Mouse (Mus musculus) gastrocnemius, postnatal 14 days (tissue): ENCODE results near the gene Lrp10. TPM values are rescaled to one million over a fixed set of nuclear protein-coding genes. Genes with fewer than 3 reads are reported as not detected.

Source experiments
- DNase-seq: peaks from one replicate; pipeline ENCODE4 v3.0.0; 2021; ENCODE audit warnings: mixed read lengths
- intact Hi-C: fragments of 180-260 bp; cut with DNase I; formaldehyde crosslinking; loops from one replicate; pipeline ENCODE4 v1.15.1; 2025; ENCODE audit warnings: low total_unique reads
- long read RNA-seq, 2 experiments: library from polyadenylated mRNA; stranded (forward); transcript quantifications; one replicate each; pipeline ENCODE4 v2.0.0; 2021
- total RNA-seq, 2 experiments: library from RNA; stranded (reverse); gene quantifications; 2 replicates each; pipeline ENCODE4 v1.2.3; 2021

Lrp10 gene
- total RNA-seq, result 10 to 100 TPM; 33.5 to 37.2 TPM
- long read RNA-seq, experiment 1, full-length matches to known transcripts, result 65 of 81 reads
- long read RNA-seq, experiment 1, partial matches to known transcripts, result 12 of 81 reads
- long read RNA-seq, experiment 1, other reads (novel, unspliced or antisense), result 4 of 81 reads
- long read RNA-seq, experiment 2, full-length matches to known transcripts, result 81 of 94 reads
- long read RNA-seq, experiment 2, partial matches to known transcripts, result 7 of 94 reads
- long read RNA-seq, experiment 2, other reads (novel, unspliced or antisense), result 6 of 94 reads

DNA sequence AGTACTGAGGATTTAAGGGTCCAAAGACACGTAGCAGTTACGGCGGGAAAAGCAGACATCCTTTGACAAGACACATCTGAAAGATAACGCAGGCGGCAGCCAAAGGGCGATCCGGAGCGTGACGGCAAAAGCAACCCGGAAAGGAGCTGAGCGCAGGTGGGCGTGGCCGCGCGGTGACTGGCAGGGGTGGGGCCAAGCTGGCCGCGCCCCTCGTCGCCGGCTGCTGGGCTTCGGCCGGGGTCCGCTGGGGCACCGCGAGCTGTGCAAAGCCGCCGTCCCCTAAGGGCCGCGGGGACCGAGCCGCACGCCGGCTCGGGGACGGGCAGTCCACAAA is at the start of gene Lrp10:
Gene Lrp10, plus strand, starts transcription at position 179 of the 334 bp plus-strand sequence.
- intact Hi-C loops, result no loop called here
- peak; percentile 90 for DNase-seq

DNA sequence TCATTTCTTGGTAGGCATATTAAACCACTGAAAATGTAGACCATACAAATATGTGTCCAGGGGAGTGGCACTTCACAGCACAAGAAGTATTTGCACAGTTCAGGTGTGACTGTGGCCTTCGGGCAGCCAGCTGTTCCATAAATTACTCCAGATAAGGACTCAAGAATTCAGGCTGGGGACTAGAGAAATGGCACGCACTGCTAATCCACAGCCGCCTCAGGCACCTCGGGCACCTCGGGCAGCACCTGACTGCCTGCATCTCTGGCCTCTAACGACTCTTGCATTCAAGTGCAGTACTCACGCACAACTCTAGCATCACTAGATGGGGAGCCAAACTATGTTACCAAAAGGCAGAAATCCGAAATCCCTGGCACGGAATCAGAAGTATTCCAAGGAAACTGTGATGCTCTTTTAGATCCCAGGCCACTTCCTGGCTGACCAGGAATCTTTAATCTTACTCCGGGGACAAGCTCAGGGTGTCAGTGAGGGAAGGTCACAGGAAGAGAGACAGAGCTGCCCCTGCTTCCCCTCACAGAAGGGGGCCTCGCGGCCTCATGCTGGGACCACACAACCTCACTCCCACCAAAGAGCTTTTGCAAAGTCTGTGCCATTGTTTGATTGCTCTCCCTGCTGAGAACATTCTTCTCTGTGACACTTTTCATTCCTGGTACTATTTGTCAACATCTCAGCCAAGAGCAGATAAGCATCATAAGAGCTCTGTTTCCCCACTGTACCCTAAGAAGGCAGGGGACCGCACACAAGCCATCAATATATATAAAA is 48.5 kb upstream of the Lrp10 start:
- intact Hi-C loops, result no loop called here
- DNase-seq, result no peak

DNA sequence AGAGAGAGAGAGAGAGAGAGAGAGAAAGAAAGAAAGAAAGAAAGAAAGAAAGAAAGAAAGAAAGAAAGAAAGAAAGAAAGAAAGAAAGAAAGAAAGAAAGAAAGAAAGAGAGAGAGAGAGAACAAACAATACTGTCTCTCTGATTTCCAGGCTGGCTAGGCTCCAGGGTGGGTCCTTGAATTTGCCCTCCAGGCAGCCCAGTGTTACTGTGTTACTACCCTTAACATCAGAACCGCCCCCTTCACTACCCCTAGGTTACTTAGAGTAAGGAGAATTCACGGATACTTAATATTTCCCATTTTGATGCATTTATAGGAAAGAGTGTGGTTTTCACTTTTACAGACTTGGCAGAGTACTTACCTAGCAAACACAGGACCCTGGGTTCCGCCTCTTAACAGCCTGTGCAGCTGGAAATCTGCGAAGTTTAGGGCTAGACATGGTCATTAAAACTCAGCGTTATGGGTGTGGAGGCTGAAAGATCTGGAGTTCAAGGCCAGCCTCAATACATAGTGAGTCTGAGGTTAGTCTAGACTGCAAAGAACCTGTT is 47.6 kb upstream of the Lrp10 start:
- DNase-seq, result no peak
- intact Hi-C loops, result no loop called here

DNA sequence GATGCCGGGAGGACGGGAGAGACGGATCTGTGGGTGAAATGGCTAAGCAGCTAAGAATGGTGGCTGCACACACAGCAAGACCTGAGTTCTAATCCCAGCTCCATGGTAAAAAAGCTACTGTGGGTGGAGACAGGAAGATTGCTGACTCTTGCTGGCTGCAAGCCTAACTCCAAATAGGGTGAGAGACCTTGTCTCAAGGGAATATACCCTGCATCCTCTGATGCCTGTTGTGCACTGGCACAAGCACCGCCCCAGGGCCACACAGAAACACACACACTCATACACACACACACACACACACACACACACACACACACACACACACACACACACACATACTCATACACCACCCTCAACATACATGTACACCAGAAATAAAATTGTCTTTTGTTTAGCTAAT is 47.1 kb upstream of the Lrp10 start:
- intact Hi-C loops, result no loop called here

DNA sequence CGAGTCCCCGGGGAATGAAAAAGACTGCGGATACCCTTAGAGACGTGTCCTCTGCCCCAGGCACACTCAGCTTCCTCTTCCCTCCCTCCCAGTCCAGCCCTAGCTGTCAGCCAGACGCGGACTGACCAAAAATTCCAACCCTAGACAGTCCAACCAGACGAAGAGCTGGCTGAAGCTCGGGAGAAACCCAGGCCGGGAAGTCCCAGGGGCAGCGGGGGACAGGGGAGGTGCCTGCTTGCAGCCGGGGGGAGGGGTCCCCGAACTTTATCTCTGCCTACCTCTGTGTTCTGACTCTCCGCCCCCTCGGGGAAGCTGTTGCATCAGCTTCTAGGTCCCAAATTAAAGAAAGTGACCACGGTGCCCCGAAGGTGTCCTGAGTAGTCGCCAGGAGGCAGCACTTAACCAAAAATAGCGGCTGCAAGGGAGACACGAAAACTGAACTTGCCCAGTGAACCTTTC is 46.3 kb upstream of the Lrp10 start, which contains the start of gene Slc7a7:
Gene Slc7a7, minus strand, starts transcription at position 158 of the 459 bp plus-strand sequence.
- DNase-seq, result peak; percentile 32
- intact Hi-C loops, result no loop called here

More for the DNA sequence above, 47.1 kb upstream of the Lrp10 start:
- no peak for DNase-seq

DNA sequence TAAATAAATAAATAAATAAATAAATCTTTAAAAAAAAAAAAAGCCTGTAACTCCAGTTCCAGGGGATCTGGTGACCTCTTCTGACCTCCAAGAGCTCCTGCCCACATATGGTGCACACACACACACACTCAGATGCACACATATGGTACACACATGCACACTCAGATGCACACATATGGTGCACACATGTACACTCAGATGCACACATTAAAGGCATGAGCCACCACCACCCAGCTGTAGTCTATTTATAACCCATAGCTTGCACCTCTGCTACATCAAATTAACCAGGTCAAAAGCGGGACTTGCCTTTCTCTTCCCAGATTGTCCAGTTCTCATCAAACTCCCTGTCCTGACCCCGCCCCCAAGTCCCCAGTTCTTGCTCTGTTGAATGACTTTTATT is 42.9 kb upstream of the Lrp10 start:
- no peak for DNase-seq
- intact Hi-C loops, result no loop called here

DNA sequence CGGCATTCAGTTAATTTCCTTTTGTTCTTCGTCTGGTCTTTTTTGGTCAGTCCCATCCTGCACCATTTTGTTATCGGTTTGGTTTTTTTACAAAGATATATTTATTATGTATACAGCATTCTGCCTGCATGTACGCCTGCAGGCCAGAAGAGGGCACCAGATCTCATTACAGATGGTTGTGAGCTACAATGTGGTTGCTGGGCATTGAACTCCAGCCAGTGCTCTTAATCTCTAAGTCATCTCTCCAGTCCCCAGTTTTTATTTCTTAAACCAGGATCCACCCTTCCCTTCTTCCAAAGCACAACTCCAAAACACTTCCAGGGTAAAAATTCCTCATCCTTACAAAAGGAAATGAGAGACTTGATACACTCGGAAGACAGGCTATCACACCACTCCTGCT is 40.5 kb upstream of the Lrp10 start:
- intact Hi-C loops, result no loop called here
- DNase-seq, result no peak

DNA sequence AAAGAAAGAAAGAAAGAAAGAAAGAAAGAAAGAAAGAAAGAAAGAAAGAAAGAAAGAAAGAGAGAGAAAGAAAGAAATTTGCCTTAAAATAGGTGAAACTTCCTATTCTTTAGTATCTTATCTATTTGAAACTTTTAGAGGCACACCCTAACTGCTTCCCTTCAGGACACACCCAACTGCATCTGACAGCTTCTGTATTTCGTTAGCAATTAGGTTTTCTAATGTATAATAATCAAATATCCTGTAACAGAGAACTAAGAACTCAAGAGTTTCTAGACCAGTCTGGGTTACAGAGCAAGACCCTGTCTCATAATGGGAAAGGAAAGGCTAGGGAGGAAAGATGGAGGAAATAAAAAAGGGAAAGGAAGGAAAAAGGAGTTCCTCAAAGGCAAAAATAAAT is 39.3 kb upstream of the Lrp10 start:
- intact Hi-C loops, result no loop called here
- no peak for DNase-seq

DNA sequence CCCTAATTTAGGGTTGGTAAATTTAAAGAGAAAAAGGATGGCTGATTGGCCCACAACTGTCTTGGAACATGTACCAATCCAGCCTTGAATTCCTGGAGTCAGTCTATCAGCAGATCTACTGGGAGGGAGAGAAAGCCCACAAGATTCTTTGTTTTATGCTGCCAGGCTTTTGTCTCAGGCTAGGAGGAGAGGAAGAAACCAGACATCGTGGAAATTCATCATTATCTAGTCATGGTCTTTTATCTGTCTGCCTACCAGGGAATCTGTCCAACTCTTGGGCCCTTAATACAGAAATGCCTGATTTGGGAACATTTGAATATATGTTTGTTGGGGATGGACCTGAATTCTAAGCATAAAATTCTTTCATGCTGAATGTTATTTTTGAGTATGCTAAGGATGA is 38.4 kb upstream of the Lrp10 start:
- DNase-seq, result no peak
- intact Hi-C loops, result no loop called here

DNA sequence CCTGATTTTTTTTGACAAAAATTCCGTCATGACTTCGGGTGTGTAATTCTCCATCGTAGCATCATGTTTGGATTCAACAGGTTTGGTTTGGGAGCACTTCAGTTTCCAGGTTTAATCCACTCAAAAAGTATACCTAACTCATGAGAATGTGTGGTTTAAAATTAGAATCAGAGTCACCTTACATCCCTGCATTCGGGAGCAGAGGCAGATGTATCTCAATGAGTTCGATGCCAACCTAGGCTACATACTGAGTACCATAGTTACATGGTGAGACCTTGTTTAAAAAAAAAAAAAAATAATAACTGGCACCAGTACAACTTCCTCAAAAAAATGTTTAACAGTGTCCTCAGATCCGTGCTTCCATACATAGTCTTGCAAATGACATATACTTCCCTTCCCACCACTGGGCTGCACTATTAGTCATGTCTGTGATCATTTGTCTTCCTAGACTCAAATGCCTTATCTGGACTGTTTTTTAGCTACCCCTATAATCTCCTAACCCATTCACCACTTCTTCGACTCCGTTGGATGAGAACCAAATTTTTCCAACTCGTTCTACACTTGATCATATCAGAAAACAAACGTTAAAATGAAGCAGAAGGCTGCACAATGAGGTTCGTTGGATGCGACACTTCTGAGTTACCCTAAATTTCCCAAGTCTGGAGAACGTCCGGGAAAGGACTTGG is 37.8 kb upstream of the Lrp10 start:
- DNase-seq, result no peak
- intact Hi-C loops, result no loop called here

DNA sequence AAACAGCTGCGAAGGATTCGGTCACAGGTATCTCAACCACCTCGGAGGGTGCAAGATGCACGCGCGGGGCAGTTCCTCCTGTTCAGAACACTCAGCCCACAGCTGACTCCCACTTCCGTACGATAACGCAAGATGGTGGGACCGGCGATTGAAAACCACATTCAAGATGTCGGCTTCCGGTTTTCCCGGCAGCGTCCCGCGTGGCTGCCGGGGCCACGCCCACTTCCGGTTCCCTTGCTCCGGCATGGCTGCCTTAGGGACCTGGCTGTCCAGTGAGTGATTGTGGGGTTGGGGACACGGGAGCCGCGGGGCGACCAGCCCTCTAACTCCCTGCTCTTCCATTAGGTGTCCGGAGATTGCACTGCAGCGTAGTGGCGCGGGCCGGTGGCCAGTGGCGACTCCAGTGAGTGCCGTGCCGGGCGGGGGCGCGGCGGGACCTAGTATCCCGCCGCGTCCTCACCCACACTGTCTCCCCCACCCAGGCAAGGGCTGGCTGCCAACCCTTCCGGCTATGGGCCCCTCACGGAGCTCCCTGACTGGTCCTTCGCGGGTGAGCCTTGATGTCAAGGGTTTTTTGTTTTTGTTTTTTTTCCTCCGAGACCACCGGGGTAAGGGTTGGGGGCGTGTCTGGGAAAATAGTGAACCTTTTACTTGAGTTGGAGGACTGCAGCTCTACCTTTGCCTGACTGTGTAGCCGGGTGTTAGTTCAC is 37.1 kb upstream of the Lrp10 start, which contains the start of gene Mrpl52:
Gene Mrpl52, plus strand, starts transcription at position 221 of the 710 bp plus-strand sequence.
- intact Hi-C loops, result no loop called here
- DNase-seq, result peak; percentile 92

DNA sequence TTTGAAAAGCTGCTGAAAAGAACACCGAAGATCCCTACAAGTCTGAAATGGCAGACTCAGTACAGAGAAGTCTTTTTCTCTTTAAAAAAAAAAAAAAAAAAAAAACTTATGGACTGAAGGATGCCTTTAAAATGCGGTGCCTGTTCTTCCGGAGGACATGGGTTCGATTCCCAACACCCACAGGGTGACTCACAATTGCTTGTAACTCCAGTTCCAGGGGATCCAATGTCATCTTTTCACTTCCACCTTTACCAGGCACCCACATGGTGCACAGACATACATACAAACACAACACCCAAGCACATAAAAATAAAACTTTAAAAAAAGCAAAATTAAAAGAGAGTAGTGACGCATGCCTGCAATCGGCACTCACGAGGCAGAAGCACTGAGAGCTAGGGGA is 36.2 kb upstream of the Lrp10 start:
- intact Hi-C loops, result no loop called here
- no peak for DNase-seq

DNA sequence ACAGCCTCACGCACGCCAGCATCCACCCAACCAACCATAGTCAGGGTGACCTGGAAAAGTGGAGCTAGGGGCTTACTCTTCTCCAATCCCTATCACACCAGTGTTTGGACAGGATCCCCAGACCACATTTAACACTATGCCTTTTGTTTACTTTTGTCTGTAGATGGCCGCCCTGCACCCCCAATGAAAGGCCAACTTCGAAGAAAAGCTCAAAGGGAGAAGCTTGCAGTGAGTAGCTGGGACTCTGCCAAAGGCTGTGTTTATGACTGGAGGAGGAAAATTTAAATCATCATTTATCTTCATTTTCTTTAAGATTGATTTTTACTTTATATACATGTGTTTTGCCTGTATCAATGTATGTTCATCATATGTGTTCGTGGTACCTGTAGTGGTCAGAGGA is 35.5 kb upstream of the Lrp10 start:
- intact Hi-C loops, result no loop called here
- no peak for DNase-seq

DNA sequence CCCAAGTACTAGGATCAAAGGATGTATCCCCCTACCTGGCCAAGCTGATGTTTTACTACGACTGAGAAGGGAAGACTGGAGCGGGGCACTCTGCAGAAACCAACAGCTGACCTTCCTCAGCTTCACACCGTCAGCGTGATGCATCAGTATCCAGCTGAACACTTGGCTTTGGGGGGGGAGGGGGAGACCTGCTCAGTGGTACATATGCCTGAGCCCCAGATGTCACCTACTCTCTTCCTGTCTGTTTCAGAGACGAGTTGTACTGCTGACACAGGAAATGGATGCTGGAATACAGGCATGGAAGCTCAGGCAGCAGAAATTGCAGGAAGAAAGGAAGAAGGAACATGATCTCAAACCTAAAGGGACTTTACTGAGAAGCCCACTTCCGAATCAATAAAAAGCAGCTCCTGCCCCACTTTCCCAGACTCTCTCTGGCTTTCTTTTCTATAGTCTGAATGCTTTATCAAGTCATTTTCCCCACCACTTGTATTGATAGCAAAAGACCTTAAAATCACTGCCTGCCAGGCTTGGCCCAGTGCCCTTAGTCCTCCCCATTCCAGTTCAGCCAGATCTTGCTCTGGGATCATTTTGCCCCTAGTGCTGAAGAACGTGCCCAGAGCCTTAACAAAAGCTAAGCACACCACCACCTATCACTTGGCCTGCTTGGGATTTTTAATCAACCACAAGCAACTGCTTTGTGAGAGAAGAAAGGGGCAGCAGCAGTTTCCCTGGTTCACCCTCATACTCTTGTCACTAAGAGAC is 34.4 kb upstream of the Lrp10 start:
- intact Hi-C loops, result no loop called here

DNA sequence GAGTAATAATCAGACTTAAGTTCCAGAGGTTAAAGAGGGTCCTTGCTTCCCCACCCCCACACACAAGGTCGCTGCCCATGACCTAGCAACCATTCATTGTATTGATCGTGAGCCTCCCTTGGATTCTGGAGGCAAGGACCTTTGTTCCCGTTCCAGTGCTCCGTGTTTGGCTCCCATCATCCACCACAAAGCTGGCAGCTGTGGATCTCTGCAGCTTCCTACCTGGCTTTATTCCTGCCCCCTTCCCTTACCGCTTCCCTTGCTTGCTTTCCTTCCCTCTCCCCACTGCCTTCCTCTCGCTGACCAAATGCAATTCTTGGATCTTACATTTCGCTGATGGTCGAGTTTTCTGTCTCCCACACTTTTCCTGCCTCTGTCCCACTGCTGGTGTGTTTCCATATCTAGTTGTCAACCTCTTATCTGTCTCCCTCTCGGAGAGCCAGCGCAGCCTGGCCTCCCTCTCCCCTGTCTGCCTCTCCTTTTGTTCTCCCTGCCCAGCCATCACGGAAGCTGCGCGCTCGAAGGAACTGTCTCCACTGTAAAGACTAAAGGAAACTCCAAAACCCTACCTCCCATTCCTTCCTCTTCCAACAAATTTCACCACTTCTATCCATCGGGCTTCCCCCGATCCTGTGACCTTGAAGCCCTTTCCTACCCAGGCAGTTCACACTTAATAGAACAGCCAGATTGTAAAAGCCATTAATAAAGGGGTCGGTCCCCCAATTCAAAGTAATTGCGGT is 33.4 kb upstream of the Lrp10 start:
- DNase-seq, result no peak
- intact Hi-C loops, result no loop called here

More for the DNA sequence above, 34.4 kb upstream of the Lrp10 start:
- DNase-seq, result no peak

DNA sequence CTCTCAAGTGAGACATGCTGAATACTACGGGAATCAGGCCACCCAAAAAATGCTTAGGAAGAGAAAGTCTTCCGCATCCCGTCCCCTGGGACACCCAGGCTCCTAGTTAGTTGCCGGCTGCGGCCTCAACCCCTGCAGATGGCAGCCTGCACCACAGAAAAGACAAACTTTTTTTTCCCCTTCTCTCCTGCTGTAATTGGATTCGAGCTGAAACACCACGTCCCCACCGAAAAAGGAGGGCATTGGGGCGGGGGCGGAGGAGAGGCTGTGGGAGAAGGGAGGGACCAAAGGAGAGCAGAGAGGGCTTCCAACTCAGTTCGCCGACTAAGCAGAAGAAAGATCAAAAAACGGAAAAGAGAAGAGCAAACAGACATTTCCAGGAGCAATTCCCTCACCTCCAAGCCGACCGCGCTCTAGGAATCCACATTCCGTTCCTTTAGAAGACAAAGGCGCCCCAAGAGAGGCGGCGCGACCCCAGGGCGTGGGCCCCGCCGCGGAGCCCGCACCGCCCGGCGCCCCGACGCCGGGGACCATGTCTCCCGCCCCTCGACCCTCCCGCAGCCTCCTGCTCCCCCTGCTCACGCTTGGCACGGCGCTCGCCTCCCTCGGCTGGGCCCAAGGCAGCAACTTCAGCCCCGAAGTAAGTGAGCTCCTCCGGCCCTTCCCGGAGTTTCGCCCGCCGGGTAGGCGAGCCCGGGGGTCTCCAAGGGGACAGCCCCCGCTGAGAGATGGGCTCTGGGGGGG is 32.4 kb upstream of the Lrp10 start, which contains the start of gene Mmp14:
Gene Mmp14, plus strand, starts transcription at position 279 of the 744 bp plus-strand sequence.
- peak; percentile 82 for DNase-seq
- intact Hi-C loops, result no loop called here

DNA sequence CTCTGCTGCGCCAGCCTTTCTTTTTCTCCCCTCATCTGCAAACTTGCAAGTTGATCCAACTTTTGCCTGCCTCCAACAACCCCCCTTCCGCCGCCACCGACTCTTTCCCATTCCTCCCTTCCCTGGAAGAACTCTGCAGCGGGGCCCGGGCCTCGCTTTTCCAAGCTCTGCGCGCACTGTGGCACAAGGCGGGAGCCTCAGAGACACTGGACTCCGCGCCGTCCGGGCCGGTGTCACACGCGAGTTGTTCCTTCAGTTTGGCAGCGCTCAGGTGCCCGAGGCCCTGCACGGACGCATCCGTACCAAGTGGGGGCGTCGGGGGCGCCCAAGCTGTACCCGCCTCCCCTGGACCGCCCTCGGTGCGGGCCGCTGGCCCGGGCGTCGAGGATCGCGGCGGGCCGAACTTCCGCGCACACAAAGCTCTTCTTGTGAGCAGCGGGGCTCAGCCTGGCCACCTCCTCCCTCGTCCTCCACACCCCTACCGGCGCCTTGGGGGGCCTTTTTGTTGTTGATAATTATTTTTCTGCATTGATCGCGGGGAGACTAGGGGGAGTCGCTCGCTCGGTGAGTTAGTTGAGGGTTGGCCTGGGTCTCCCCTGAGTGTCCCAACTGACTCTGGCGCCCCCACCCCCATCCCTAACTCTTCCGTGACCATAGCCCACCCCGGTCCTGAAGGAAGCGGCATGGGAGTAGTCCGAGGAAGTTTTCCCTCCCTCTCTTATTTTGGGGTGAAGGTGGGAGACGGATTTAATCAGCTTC is 31.7 kb upstream of the Lrp10 start:
- peak; percentile 44 for DNase-seq
- intact Hi-C loops, result no loop called here
